Mouse (Mus musculus) stomach, embryonic 14.5 days (tissue): Measurements from ENCODE around the gene Ddah2. TPM values are rescaled to one million over a fixed set of nuclear protein-coding genes. Genes with fewer than 3 reads are reported as not detected.

Experiments
- ATAC-seq: fragments of 200-750 bp; cut with Nextera tagmentation; 2 replicates; pipeline ENCODE4 v1.8.0; 2017; ENCODE audit warnings: low read depth, moderate TSS enrichment; ENCODE audit not compliant: insufficient number of reproducible peaks, insufficient read depth, low FRiP score
- H3K27ac ChIP-seq: fragments of 300-500 bp; sonication (generic); 2 replicates; pipeline ENCODE4 v1.5.1; 2014; ENCODE audit warnings: mild to moderate bottlenecking, low read length, moderate library complexity, mixed read lengths
- H3K27me3 ChIP-seq: fragments of 300-500 bp; sonication (generic); 2 replicates; pipeline ENCODE4 v1.6.1; 2014; ENCODE audit warnings: low read length, control low read depth, mixed read lengths; ENCODE audit not compliant: control insufficient read depth, insufficient read depth
- H3K36me3 ChIP-seq: fragments of 300-500 bp; sonication (generic); 2 replicates; pipeline ENCODE4 v1.6.1; 2014; ENCODE audit warnings: mild to moderate bottlenecking, control low read depth, low read length, moderate library complexity, mixed read lengths; ENCODE audit not compliant: control insufficient read depth, insufficient read depth
- H3K4me1 ChIP-seq: fragments of 300-500 bp; sonication (generic); 2 replicates; pipeline ENCODE4 v1.6.1; 2014; ENCODE audit warnings: low read length, control low read depth, mixed read lengths; ENCODE audit not compliant: control insufficient read depth, insufficient read depth
- H3K4me2 ChIP-seq: fragments of 300-500 bp; sonication (generic); replicated peaks from 2 replicates; pipeline ENCODE4 v1.6.1; 2014; ENCODE audit warnings: low read depth, low read length, control low read depth
- H3K4me3 ChIP-seq: fragments of 300-500 bp; sonication (generic); 2 replicates; pipeline ENCODE4 v1.5.1; 2014; ENCODE audit warnings: low read depth, low read length, control low read depth
- H3K9ac ChIP-seq: fragments of 300-500 bp; sonication (generic); replicated peaks from 2 replicates; pipeline ENCODE4 v1.6.1; 2014; ENCODE audit warnings: low read depth, mild to moderate bottlenecking, control low read depth, low read length, moderate library complexity, mixed read lengths
- H3K9me3 ChIP-seq: fragments of 300-500 bp; sonication (generic); 2 replicates; pipeline ENCODE4 v1.6.1; 2016; ENCODE audit warnings: low read depth, low read length, control low read depth; ENCODE audit not compliant: control insufficient read depth
- WGBS: fragments of 180-500 bp; shearing (Covaris S2); extraction: QIAGEN DNeasy Blood & Tissue Kit; methylation state at CpG from one replicate; pipeline ENCODE4 v1.1.7; 2014; 5-methylcytosine and 5-hydroxymethylcytosine counted together
- polyA plus RNA-seq: library from polyadenylated mRNA; unstranded; fragments of >200 nt; fragmentation: Nextera tagmentation; extraction: Ambion mirVana; gene quantifications from 2 replicates; pipeline ENCODE4 v1.2.1, GENCODE M21; 2014

Ddah2 gene
- polyA plus RNA-seq, 1 experiment from 2014 or later = 322 TPM

GRCm38 (mm10) chr17:35076507-35077176 lies 17.8 kb downstream of the Ddah2 start, which contains the start of gene Ly6g6e:
Ly6g6e (plus strand) TSS chr17:35076902.
- H3K27me3 ChIP-seq = no peaks in the 10 kb centered on the region
- H3K4me1 ChIP-seq = 0 out of 2 replicates have a peak, but pooled peaks cover 13% of the 10 kb centered on the region
- H3K4me2 ChIP-seq = peak within 1 kb of the TSS; percentile 32
- H3K9ac ChIP-seq = 0 out of 2 replicates have a peak within 1 kb of the TSS, but pooled peaks have one; percentile 1
- peak within 1 kb of the TSS; percentile 14; the same call in 1 of the 2 replicates for H3K4me3 ChIP-seq
- peak within 1 kb of the TSS; percentile 30; the same call in 1 of the 2 replicates for H3K27ac ChIP-seq
- no peaks in the 10 kb centered on the region for H3K36me3 ChIP-seq
- 0 out of 2 replicates have a peak, but pooled peaks have one; percentile 17 for ATAC-seq
- H3K9me3 ChIP-seq = no peaks in the 10 kb centered on the region
- WGBS = 29% methylated on average over 10 of the region's 10 CpGs

GRCm38 (mm10) chr17:35077285-35077684 lies 18.4 kb downstream of the Ddah2 start:
- peak overlapping the region; percentile 30; the same call in 1 of the 2 replicates for H3K27ac ChIP-seq
- H3K9me3 ChIP-seq = no peaks in the 10 kb centered on the region
- H3K4me1 ChIP-seq = 0 out of 2 replicates have a peak, but pooled peaks cover 13% of the 10 kb centered on the region
- 48% methylated on average over 2 of the region's 2 CpGs for WGBS
- no peak for ATAC-seq
- H3K9ac ChIP-seq = 0 out of 2 replicates have a peak overlapping the region, but pooled peaks have one; percentile 1
- H3K36me3 ChIP-seq = no peaks in the 10 kb centered on the region
- peak overlapping the region; percentile 14; the same call in 1 of the 2 replicates for H3K4me3 ChIP-seq
- H3K27me3 ChIP-seq = no peaks in the 10 kb centered on the region
- H3K4me2 ChIP-seq = peak overlapping the region; percentile 32

- no peaks in the 10 kb centered on the region for H3K36me3 ChIP-seq
- 8% methylated on average over 13 of the region's 14 CpGs for WGBS
- H3K4me1 ChIP-seq = 0 out of 2 replicates have a peak, but pooled peaks cover 13% of the 10 kb centered on the region
- no peaks in the 10 kb centered on the region for H3K9me3 ChIP-seq
- ATAC-seq = 0 out of 2 replicates have a peak, but pooled peaks have one; percentile 46
- H3K27me3 ChIP-seq = no peaks in the 10 kb centered on the region
- H3K9ac ChIP-seq = 0 out of 2 replicates have a peak within 1 kb of the TSS, but pooled peaks have one; percentile 1
- peak within 1 kb of the TSS; percentile 30; the same call in 1 of the 2 replicates for H3K27ac ChIP-seq
- peak within 1 kb of the TSS; percentile 32 for H3K4me2 ChIP-seq
- peak within 1 kb of the TSS; percentile 14; the same call in 1 of the 2 replicates for H3K4me3 ChIP-seq
These were observed 19.0 kb downstream of the Ddah2 start, which contains the start of gene Ly6g6d for GRCm38 (mm10) chr17:35077786-35078233. Ly6g6d (minus strand) TSS chr17:35078065.

GRCm38 (mm10) chr17:35079778-35080177 lies 20.9 kb downstream of the Ddah2 start:
- no peaks in the 10 kb centered on the region for H3K27me3 ChIP-seq
- WGBS = 56% methylated on average over 9 of the region's 9 CpGs
- no peaks in the 10 kb centered on the region for H3K9me3 ChIP-seq
- H3K27ac ChIP-seq = no peak overlapping the region
- H3K36me3 ChIP-seq = no peaks in the 10 kb centered on the region
- peak; percentile 38; the same call in 1 of the 2 replicates for ATAC-seq
- no peak overlapping the region for H3K9ac ChIP-seq
- H3K4me2 ChIP-seq = no peak overlapping the region
- H3K4me3 ChIP-seq = no peak overlapping the region
- H3K4me1 ChIP-seq = 0 out of 2 replicates have a peak, but pooled peaks cover 13% of the 10 kb centered on the region

GRCm38 (mm10) chr17:35080248-35080647 lies 21.4 kb downstream of the Ddah2 start:
- Histone ChIP-seq H3K9ac (no peak overlapping the region), H3K27me3 (no peaks in the 10 kb centered on the region), H3K4me2 (no peak overlapping the region), H3K4me3 (no peak overlapping the region), H3K4me1 (0 out of 2 replicates have a peak, but pooled peaks cover 13% of the 10 kb centered on the region), H3K36me3 (no peaks in the 10 kb centered on the region), H3K9me3 (no peaks in the 10 kb centered on the region), H3K27ac (no peak overlapping the region)
- no peak for ATAC-seq
- WGBS = 46% methylated on average over 6 of the region's 6 CpGs

DNA sequence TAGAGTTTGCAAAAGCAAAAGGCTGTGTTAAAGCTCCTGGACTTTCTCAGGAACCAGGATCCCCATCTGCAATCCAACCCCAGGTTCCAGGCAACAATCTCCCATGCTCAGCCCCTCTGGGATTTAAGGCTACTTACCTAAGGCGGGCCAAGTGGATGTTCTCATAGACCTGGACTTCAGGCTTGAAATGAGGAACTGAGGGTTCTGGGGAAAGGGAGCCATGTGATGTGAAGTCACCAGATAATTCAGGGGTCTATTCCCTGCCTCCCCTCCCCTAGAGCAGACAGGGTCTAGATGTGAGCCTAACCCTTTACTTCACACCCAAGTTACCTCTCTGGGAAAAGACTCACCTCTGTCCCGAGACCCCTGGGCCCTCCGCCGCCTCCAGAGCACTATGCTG lies 21.9 kb downstream of the Ddah2 start:
- Histone ChIP-seq H3K4me1 (0 out of 2 replicates have a peak, but pooled peaks cover 13% of the 10 kb centered on the region), H3K4me3 (no peak overlapping the region), H3K4me2 (no peak overlapping the region), H3K27me3 (no peaks in the 10 kb centered on the region), H3K9me3 (no peaks in the 10 kb centered on the region), H3K9ac (no peak overlapping the region), H3K27ac (no peak overlapping the region), H3K36me3 (no peaks in the 10 kb centered on the region)
- ATAC-seq = no peak
- WGBS = 81% methylated on average over 4 of the region's 4 CpGs

GRCm38 (mm10) chr17:35082841-35083576 lies 24.2 kb downstream of the Ddah2 start:
- WGBS = 81% methylated on average over 16 of the region's 16 CpGs
- Histone ChIP-seq H3K4me2 (no peak overlapping the region), H3K9me3 (no peaks in the 10 kb centered on the region), H3K27ac (no peak overlapping the region), H3K9ac (no peak overlapping the region), H3K36me3 (no peaks in the 10 kb centered on the region), H3K4me3 (no peak overlapping the region), H3K27me3 (no peaks in the 10 kb centered on the region), H3K4me1 (no peaks in the 10 kb centered on the region)
- ATAC-seq = no peak

- WGBS = 79% methylated on average over 3 of the region's 3 CpGs
- Histone ChIP-seq H3K4me3 (no peak overlapping the region), H3K9me3 (no peaks in the 10 kb centered on the region), H3K9ac (no peak overlapping the region), H3K27ac (no peak overlapping the region), H3K27me3 (no peaks in the 10 kb centered on the region), H3K4me2 (no peak overlapping the region), H3K36me3 (no peaks in the 10 kb centered on the region), H3K4me1 (no peaks in the 10 kb centered on the region)
- ATAC-seq = no peak
These were observed 25.2 kb downstream of the Ddah2 start for GRCm38 (mm10) chr17:35083929-35084497.
